Mouse (Mus musculus): ENCODE measurements around the gene Prom2. TPM values are rescaled to one million over a fixed set of nuclear protein-coding genes. Genes with fewer than 3 reads are reported as not detected.
A peak's percentile ranks its signal among the peaks of the same experiment; 100 is the strongest.

Gene Prom2
- polyA plus RNA-seq, 1 experiment from 2014 or later, result 3.5 TPM

DNA sequence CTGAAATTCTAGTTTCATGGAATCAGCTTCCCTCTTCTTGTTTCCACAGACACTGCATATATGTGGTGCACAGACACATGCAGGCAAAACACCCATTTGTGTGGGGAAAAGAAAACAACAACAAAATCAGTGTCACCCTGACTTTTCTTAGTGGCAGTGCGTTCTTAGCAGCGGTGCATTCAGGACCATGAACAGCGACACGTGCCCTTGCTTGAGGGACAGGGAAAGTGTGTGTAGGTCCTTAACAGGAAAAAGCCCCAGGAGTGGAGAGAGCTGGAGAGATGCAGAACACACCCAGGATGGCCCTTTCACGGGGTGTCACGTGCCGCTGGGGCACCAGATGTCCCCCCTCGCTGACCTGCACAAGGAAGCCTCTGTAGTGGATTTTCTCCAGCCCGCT lies 8.9 kb downstream of the Prom2 start:
- Histone ChIP-seq H3K4me2 (ENCODE audit: low read depth, low read length) (no peak overlapping the region), H3K36me3 (ENCODE audit: control insufficient read depth, insufficient read depth, low read length) (no peaks in the 10 kb centered on the region), H3K27ac (ENCODE audit: low read length) (no peak overlapping the region), H3K9me3 (ENCODE audit: control insufficient read depth, low read length) (no peaks in the 10 kb centered on the region), H3K4me1 (replicated peaks; ENCODE audit: control insufficient read depth, insufficient read depth, low read length) (no peaks in the 10 kb centered on the region), H3K27me3 (ENCODE audit: control insufficient read depth, insufficient read depth, low read depth, low read length) (no peaks in the 10 kb centered on the region), H3K4me3 (ENCODE audit: low read length) (no peak overlapping the region), H3K9ac (ENCODE audit: low read length) (no peak overlapping the region)
- no peak for ATAC-seq (ENCODE audit: low read depth)
- WGBS, result 8% methylated on average over 9 of the region's 9 CpGs

DNA sequence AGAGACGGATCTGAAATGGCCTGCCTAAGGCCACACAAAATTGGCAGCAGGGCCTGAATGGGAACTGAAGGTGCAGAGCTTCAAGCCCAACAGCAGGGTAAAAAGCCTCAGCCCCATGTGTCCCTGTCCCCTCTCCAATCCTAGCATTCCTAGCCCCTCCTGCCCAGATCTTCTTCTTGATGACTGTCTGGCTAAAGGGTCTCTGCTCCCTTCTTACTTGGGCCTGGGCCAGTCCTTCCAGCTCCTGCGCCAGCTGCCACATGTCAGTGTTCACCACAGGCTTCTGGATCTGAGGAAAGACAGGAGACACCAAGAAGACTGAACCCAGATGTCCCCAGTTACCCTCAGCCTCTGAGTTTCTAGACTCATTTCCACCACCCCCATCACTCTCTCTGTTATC lies 9.7 kb downstream of the Prom2 start:
- WGBS, result 69% methylated on average over 2 of the region's 2 CpGs
- no peaks in the 10 kb centered on the region for H3K9me3 ChIP-seq (ENCODE audit: control insufficient read depth, low read length)

DNA sequence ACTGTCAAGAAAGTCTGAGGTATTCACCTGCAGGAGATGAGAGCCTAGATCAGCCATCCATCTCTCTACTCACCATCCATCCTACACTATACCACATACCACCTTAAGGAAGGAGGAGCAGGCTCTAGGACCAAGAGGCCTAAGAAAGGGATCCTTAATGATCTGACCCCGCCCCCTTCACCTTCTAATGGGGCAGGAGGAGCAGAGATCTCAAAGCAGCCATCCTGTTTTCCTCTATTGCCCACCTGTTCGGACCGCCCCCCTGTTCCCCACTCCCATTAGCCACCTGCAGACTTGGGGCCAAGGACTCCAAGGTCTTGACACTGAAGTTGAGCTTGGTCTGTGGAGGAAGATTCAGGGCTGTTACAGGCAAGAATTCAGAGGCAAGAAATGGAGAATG lies 10.8 kb downstream of the Prom2 start:
- ATAC-seq (ENCODE audit: low read depth), result no peak
- no peaks in the 10 kb centered on the region for H3K36me3 ChIP-seq (ENCODE audit: control insufficient read depth, insufficient read depth, low read length)
- no peaks in the 10 kb centered on the region for H3K27me3 ChIP-seq (ENCODE audit: control insufficient read depth, insufficient read depth, low read depth, low read length)
- WGBS, result 66% methylated on average over 3 of the region's 3 CpGs
- H3K4me1 ChIP-seq (replicated peaks; ENCODE audit: control insufficient read depth, insufficient read depth, low read length), result no peaks in the 10 kb centered on the region
- H3K9me3 ChIP-seq (ENCODE audit: control insufficient read depth, low read length), result no peaks in the 10 kb centered on the region
- H3K4me3 ChIP-seq (ENCODE audit: low read length), result no peak overlapping the region
- H3K27ac ChIP-seq (ENCODE audit: low read length), result no peak overlapping the region
- no peak overlapping the region for H3K4me2 ChIP-seq (ENCODE audit: low read depth, low read length)
- H3K9ac ChIP-seq (ENCODE audit: low read length), result no peak overlapping the region

More for the DNA sequence above, 9.7 kb downstream of the Prom2 start:
- no peak overlapping the region for H3K4me2 ChIP-seq (ENCODE audit: low read depth, low read length)
- no peak overlapping the region for H3K9ac ChIP-seq (ENCODE audit: low read length)
- no peaks in the 10 kb centered on the region for H3K36me3 ChIP-seq (ENCODE audit: control insufficient read depth, insufficient read depth, low read length)
- H3K27me3 ChIP-seq (ENCODE audit: control insufficient read depth, insufficient read depth, low read depth, low read length), result no peaks in the 10 kb centered on the region
- H3K4me1 ChIP-seq (replicated peaks; ENCODE audit: control insufficient read depth, insufficient read depth, low read length), result no peaks in the 10 kb centered on the region
- H3K27ac ChIP-seq (ENCODE audit: low read length), result no peak overlapping the region
- 0 out of 2 replicates have a peak, but pooled peaks have one; percentile 34 for ATAC-seq (ENCODE audit: low read depth)
- no peak overlapping the region for H3K4me3 ChIP-seq (ENCODE audit: low read length)

DNA sequence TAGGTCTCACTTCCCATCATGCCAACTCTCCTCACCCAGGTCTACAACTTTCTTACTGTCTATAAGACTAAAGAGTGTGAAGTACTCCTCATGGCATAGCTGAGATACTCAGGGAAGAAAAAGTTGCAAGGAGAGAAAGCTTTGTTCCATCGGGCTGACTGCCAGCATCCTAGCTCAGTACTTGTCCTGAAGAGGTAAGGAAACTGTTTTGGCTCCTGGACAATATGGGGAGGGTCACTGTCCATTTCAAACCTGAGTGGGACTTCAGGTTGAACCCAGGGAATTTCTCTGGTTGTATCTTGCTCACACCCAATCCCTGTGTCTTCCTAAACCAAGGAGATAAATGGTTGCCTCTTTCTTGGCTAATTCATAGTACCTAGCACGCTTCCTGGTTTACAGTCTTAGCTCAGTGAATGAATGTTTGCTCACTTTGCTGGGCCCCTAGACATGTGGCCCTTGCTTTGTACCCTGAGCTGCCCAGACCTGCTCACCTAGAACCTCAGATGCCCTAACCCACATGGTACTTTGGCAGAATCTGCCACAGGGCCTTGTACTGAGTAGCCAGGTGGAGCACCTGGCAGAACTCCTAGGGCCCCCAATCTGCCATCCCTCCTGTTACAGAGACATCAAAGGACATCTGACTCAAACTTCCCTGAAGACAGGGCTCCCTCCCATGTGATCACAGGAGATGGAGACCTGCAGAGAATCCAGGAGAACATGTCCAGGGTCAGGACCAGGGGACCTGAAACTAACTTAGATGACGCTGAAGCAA lies 16.1 kb downstream of the Prom2 start:
- no peak for ATAC-seq (ENCODE audit: low read depth)
- 77% methylated on average over 3 of the region's 3 CpGs for WGBS
- H3K4me1 ChIP-seq (replicated peaks; ENCODE audit: control insufficient read depth, insufficient read depth, low read length), result peaks cover 15% of the 10 kb centered on the region

DNA sequence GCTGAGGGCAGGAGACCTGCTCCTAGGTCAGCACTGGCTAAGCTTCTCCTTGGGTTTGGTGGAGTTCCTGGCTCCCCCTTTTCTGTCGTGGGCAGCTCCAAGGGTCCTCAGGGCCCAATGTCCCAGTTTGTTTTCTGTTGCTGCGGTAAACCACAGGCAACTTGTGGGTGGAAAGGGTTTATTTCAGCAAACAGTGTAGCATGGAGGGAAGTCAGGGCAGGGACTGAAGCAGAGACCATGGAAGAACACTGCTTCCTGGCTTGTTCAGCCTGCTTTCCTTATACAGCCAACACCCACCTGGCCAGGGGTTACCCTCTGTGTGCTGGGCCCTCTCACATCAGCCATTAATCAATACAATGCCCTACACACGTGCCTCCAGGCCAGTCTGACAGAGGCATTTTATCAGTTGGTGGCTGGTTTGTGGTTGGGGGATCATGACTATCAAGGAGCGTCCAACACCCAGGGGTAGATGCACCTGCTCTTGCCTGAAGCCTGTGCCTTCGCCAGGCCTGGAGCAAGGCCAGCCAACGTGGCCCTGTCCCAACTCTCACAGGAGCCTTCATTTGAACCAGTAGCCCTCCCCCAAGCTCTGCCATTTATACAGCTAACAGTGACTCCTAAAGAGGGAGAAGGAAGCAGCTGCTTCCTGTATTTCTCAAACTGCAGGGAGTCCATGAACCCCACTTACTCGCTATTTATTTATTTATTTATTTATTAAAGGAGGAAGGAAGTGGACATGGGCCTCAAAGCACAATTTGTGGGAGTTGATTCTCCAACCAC lies 17.1 kb downstream of the Prom2 start:
- ATAC-seq (ENCODE audit: low read depth), result no peak
- Histone ChIP-seq H3K36me3 (ENCODE audit: control insufficient read depth, insufficient read depth, low read length) (no peaks in the 10 kb centered on the region), H3K4me2 (ENCODE audit: low read depth, low read length) (no peak overlapping the region), H3K9ac (ENCODE audit: low read length) (no peak overlapping the region), H3K4me1 (replicated peaks; ENCODE audit: control insufficient read depth, insufficient read depth, low read length) (peaks cover 15% of the 10 kb centered on the region), H3K4me3 (ENCODE audit: low read length) (no peak overlapping the region), H3K27me3 (ENCODE audit: control insufficient read depth, insufficient read depth, low read depth, low read length) (no peaks in the 10 kb centered on the region), H3K27ac (ENCODE audit: low read length) (0 out of 2 replicates have a peak overlapping the region, but pooled peaks have one; percentile 2), H3K9me3 (ENCODE audit: control insufficient read depth, low read length) (no peaks in the 10 kb centered on the region)
- WGBS, result 38% methylated on average over 7 of the region's 7 CpGs

More for the DNA sequence above, 16.1 kb downstream of the Prom2 start:
- Histone ChIP-seq H3K4me2 (ENCODE audit: low read depth, low read length) (no peak overlapping the region), H3K27ac (ENCODE audit: low read length) (no peak overlapping the region), H3K36me3 (ENCODE audit: control insufficient read depth, insufficient read depth, low read length) (no peaks in the 10 kb centered on the region), H3K27me3 (ENCODE audit: control insufficient read depth, insufficient read depth, low read depth, low read length) (no peaks in the 10 kb centered on the region), H3K9ac (ENCODE audit: low read length) (no peak overlapping the region), H3K9me3 (ENCODE audit: control insufficient read depth, low read length) (no peaks in the 10 kb centered on the region), H3K4me3 (ENCODE audit: low read length) (no peak overlapping the region)

DNA sequence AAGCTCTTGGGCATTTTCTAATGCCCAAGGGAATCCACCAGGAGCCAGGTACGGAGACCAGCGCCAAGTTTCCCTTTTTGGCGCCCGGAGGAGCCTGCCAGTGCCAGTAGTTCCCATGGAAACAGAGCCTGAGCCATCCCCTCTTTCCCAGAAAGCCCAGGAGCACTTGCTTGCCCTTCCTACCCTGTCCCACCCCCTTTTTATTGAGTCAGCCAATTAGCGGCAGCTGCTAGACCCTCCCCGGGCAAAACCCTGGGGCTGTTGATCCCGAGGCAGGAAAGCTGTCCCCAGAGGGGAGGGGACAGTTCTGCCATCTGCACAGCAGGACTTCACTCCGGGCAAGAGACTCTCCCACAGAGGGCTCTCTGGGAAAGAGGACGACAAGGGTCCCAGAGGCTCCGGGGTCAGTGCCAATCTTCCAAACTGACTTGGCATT lies 19.2 kb downstream of the Prom2 start, which contains the start of gene Kcnip3:
TSS of gene Kcnip3 (minus strand) at position 89 of the 436 bp plus-strand sequence.
- no peaks in the 10 kb centered on the region for H3K27me3 ChIP-seq (ENCODE audit: control insufficient read depth, insufficient read depth, low read depth, low read length)
- 2% methylated on average over 10 of the region's 10 CpGs for WGBS
- no peaks in the 10 kb centered on the region for H3K36me3 ChIP-seq (ENCODE audit: control insufficient read depth, insufficient read depth, low read length)
- peaks cover 15% of the 10 kb centered on the region for H3K4me1 ChIP-seq (replicated peaks; ENCODE audit: control insufficient read depth, insufficient read depth, low read length)
- H3K4me2 ChIP-seq (ENCODE audit: low read depth, low read length), result peak within 1 kb of the TSS; percentile 58
- ATAC-seq (ENCODE audit: low read depth), result peak; percentile 61
- 0 out of 2 replicates have a peak within 1 kb of the TSS, but pooled peaks have one; percentile 5 for H3K27ac ChIP-seq (ENCODE audit: low read length)
- peak within 1 kb of the TSS; percentile 39 for H3K4me3 ChIP-seq (ENCODE audit: low read length)
- H3K9me3 ChIP-seq (ENCODE audit: control insufficient read depth, low read length), result no peaks in the 10 kb centered on the region
- H3K9ac ChIP-seq (ENCODE audit: low read length), result peak within 1 kb of the TSS; percentile 60

DNA sequence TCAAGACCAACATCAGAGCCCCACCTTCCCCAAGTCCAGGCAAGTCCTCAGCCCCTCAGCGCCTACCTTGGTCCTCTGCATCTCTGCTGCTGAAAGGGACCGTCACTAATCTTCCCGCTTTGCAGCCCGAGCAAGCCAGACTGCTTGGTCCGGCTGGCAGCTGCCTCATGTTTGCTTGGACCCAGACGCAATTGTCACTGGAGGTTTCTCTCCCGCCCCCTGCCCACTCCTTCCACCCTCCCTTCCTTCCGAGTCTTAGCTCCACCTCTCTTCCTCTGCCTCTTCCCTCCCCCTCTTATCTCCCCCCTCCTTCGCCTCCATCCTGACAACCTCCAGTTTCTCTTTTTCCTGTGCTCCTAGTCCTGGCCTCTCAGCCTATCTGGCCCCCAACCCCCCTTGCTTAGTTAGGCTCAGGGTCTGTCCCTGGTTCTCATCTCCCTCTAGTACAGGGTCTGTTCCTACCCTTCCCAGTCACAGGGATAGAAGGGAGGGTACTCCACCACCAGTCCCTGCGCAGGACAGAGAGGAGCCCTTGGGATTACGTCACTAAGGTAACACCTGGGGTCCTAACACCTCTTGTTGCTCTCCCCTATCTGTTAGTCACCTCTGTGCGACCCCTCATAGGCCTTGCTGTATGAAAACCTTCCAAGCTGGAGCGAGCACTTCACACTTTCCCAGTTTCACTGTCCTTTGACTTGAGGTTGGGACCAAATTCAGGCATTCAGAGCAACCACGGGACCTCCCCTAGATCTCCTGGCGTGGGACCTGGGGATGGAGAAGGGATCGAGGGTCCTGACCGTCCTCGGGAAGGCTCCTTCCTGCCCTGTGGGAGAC lies 19.9 kb downstream of the Prom2 start:
- Histone ChIP-seq H3K4me1 (replicated peaks; ENCODE audit: control insufficient read depth, insufficient read depth, low read length) (peaks cover 15% of the 10 kb centered on the region), H3K4me2 (ENCODE audit: low read depth, low read length) (peak overlapping the region; percentile 58), H3K9ac (ENCODE audit: low read length) (peak overlapping the region; percentile 60), H3K9me3 (ENCODE audit: control insufficient read depth, low read length) (no peaks in the 10 kb centered on the region), H3K27me3 (ENCODE audit: control insufficient read depth, insufficient read depth, low read depth, low read length) (no peaks in the 10 kb centered on the region), H3K36me3 (ENCODE audit: control insufficient read depth, insufficient read depth, low read length) (no peaks in the 10 kb centered on the region), H3K4me3 (ENCODE audit: low read length) (peak overlapping the region; percentile 39), H3K27ac (ENCODE audit: low read length) (0 out of 2 replicates have a peak overlapping the region, but pooled peaks have one; percentile 5)
- under 1% methylated on average over 18 of the region's 18 CpGs for WGBS
- ATAC-seq (ENCODE audit: low read depth), result peak; percentile 69

DNA sequence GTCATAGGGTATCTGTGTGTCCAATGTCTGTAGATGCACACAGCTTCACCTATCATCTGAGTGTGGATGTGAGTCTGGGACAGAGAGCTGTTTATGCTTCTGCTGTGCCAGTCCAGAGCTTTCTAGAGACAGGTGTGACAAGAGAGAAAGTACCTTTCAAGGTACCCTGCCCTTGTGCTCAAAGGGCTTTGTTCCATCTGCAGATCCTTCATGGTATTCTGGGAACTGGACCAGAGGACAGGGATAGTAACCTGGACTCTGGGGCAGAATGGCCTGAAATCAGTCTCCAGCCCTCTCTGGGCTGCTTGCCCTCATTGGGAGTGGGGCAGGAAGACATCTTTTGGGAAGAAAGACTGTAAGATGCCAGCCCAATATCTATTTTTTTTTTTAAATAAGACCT lies 21.1 kb downstream of the Prom2 start:
- Histone ChIP-seq H3K27me3 (ENCODE audit: control insufficient read depth, insufficient read depth, low read depth, low read length) (no peaks in the 10 kb centered on the region), H3K4me3 (ENCODE audit: low read length) (no peak overlapping the region), H3K9me3 (ENCODE audit: control insufficient read depth, low read length) (no peaks in the 10 kb centered on the region), H3K4me1 (replicated peaks; ENCODE audit: control insufficient read depth, insufficient read depth, low read length) (peaks cover 15% of the 10 kb centered on the region), H3K36me3 (ENCODE audit: control insufficient read depth, insufficient read depth, low read length) (no peaks in the 10 kb centered on the region), H3K27ac (ENCODE audit: low read length) (no peak overlapping the region), H3K4me2 (ENCODE audit: low read depth, low read length) (no peak overlapping the region), H3K9ac (ENCODE audit: low read length) (no peak overlapping the region)
- no peak for ATAC-seq (ENCODE audit: low read depth)
